Mouse (Mus musculus): ENCODE results near the gene Kcnj4. TPM values are rescaled to one million over a fixed set of nuclear protein-coding genes. Genes with fewer than 3 reads are reported as not detected.
A peak's percentile ranks its signal among the peaks of the same experiment; 100 is the strongest.

The Kcnj4 gene
- polyA plus RNA-seq, 1 experiment from 2014 or later: not detected

GRCm38 (mm10) chr15:79505616-79506283, 709 bp upstream of the Kcnj4 start:
- DNase-seq (peak; percentile 87), ATAC-seq (ENCODE audit: low FRiP score, low TSS enrichment) (peak; percentile 51)
- H3K9me3 ChIP-seq (ENCODE audit: control insufficient read depth, low read length): no peaks in the 10 kb centered on the region
- no peak overlapping the region for H3K27ac ChIP-seq (replicated peaks; ENCODE audit: low read depth, low read length)
- peak overlapping the region; percentile 99 for H3K4me2 ChIP-seq (ENCODE audit: low read length)
- under 1% methylated on average over 64 of the region's 71 CpGs for WGBS
- no peaks in the 10 kb centered on the region for H3K36me3 ChIP-seq (ENCODE audit: control insufficient read depth, insufficient read depth, low read length)
- H3K27me3 ChIP-seq (ENCODE audit: control insufficient read depth, insufficient read depth, low read length): peaks cover 65% of the 10 kb centered on the region
- peaks cover 18% of the 10 kb centered on the region for H3K4me1 ChIP-seq (ENCODE audit: control insufficient read depth, insufficient read depth, low read length)
- peak overlapping the region; percentile 53 for H3K4me3 ChIP-seq (replicated peaks; ENCODE audit: low read depth, low read length)
- H3K9ac ChIP-seq (replicated peaks; ENCODE audit: low read length): peak overlapping the region; percentile 39

- H3K27me3 ChIP-seq (ENCODE audit: control insufficient read depth, insufficient read depth, low read length): peaks cover 54% of the 10 kb centered on the region
- H3K4me2 ChIP-seq (ENCODE audit: low read length): no peak overlapping the region
- peaks cover 18% of the 10 kb centered on the region for H3K4me1 ChIP-seq (ENCODE audit: control insufficient read depth, insufficient read depth, low read length)
- H3K9ac ChIP-seq (replicated peaks; ENCODE audit: low read length): no peak overlapping the region
- no peak overlapping the region for H3K4me3 ChIP-seq (replicated peaks; ENCODE audit: low read depth, low read length)
- no peaks in the 10 kb centered on the region for H3K36me3 ChIP-seq (ENCODE audit: control insufficient read depth, insufficient read depth, low read length)
- no peaks in the 10 kb centered on the region for H3K9me3 ChIP-seq (ENCODE audit: control insufficient read depth, low read length)
- no peak overlapping the region for H3K27ac ChIP-seq (replicated peaks; ENCODE audit: low read depth, low read length)
- WGBS: 68% methylated on average over 5 of the region's 5 CpGs
- ATAC-seq (ENCODE audit: low FRiP score, low TSS enrichment) (no peak), DNase-seq (no peak)
Observed at GRCm38 (mm10) chr15:79503438-79503837, 1.6 kb downstream of the Kcnj4 start.

GRCm38 (mm10) chr15:79502891-79503341, 2.1 kb downstream of the Kcnj4 start:
- H3K27me3 ChIP-seq (ENCODE audit: control insufficient read depth, insufficient read depth, low read length): peaks cover 48% of the 10 kb centered on the region
- 20% methylated on average over 18 of the region's 18 CpGs for WGBS

DNA sequence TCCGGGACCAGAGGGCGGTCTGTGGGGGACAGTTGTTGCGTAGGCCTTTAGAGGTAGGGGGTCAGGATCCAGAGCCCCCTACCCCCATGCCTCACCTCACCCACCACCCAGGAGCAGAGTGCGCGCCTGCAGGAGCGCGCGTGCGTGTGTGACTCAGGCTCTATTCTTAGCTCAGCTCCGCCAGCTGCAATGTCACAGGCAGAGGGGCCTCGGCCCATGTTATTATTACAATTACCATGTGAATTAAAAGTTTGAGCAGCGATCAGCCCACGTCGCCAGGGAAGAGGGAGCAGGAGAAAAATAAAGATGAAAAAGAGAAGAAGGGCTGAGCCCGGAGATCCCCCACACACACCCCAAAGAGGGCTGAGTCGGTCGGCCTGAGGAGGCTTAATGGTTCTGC, 4.9 kb downstream of the Kcnj4 start:
- 67% methylated on average over 17 of the region's 17 CpGs for WGBS

More at GRCm38 (mm10) chr15:79502891-79503341, 2.1 kb downstream of the Kcnj4 start:
- Histone ChIP-seq H3K9me3 (ENCODE audit: control insufficient read depth, low read length) (no peaks in the 10 kb centered on the region), H3K27ac (replicated peaks; ENCODE audit: low read depth, low read length) (no peak overlapping the region), H3K4me1 (ENCODE audit: control insufficient read depth, insufficient read depth, low read length) (peaks cover 18% of the 10 kb centered on the region), H3K4me3 (replicated peaks; ENCODE audit: low read depth, low read length) (no peak overlapping the region), H3K4me2 (ENCODE audit: low read length) (no peak overlapping the region), H3K9ac (replicated peaks; ENCODE audit: low read length) (no peak overlapping the region), H3K36me3 (ENCODE audit: control insufficient read depth, insufficient read depth, low read length) (no peaks in the 10 kb centered on the region)
- no peak for ATAC-seq (ENCODE audit: low FRiP score, low TSS enrichment)
- DNase-seq: no peak

GRCm38 (mm10) chr15:79493527-79493926, 11.5 kb downstream of the Kcnj4 start:
- ATAC-seq (ENCODE audit: low FRiP score, low TSS enrichment): no peak
- H3K27me3 ChIP-seq (ENCODE audit: control insufficient read depth, insufficient read depth, low read length): no peaks in the 10 kb centered on the region
- no peak overlapping the region for H3K27ac ChIP-seq (replicated peaks; ENCODE audit: low read depth, low read length)
- DNase-seq: no peak
- WGBS: 53% methylated on average over 18 of the region's 18 CpGs
- no peak overlapping the region for H3K4me2 ChIP-seq (ENCODE audit: low read length)
- no peak overlapping the region for H3K4me3 ChIP-seq (replicated peaks; ENCODE audit: low read depth, low read length)
- H3K9me3 ChIP-seq (ENCODE audit: control insufficient read depth, low read length): no peaks in the 10 kb centered on the region
- no peak overlapping the region for H3K9ac ChIP-seq (replicated peaks; ENCODE audit: low read length)
- H3K4me1 ChIP-seq (ENCODE audit: control insufficient read depth, insufficient read depth, low read length): no peaks in the 10 kb centered on the region
- no peaks in the 10 kb centered on the region for H3K36me3 ChIP-seq (ENCODE audit: control insufficient read depth, insufficient read depth, low read length)

More for the DNA sequence above, 4.9 kb downstream of the Kcnj4 start:
- Histone ChIP-seq H3K27me3 (ENCODE audit: control insufficient read depth, insufficient read depth, low read length) (peaks cover 23% of the 10 kb centered on the region), H3K4me2 (ENCODE audit: low read length) (no peak overlapping the region), H3K9ac (replicated peaks; ENCODE audit: low read length) (no peak overlapping the region), H3K4me3 (replicated peaks; ENCODE audit: low read depth, low read length) (no peak overlapping the region), H3K9me3 (ENCODE audit: control insufficient read depth, low read length) (no peaks in the 10 kb centered on the region), H3K27ac (replicated peaks; ENCODE audit: low read depth, low read length) (no peak overlapping the region), H3K4me1 (ENCODE audit: control insufficient read depth, insufficient read depth, low read length) (peaks cover 6% of the 10 kb centered on the region; the same call in 1 of the 2 replicates), H3K36me3 (ENCODE audit: control insufficient read depth, insufficient read depth, low read length) (no peaks in the 10 kb centered on the region)
- DNase-seq (no peak), ATAC-seq (ENCODE audit: low FRiP score, low TSS enrichment) (no peak)

GRCm38 (mm10) chr15:79489463-79489862, 15.6 kb downstream of the Kcnj4 start:
- H3K27me3 ChIP-seq (ENCODE audit: control insufficient read depth, insufficient read depth, low read length): no peaks in the 10 kb centered on the region
- WGBS: 74% methylated on average over 11 of the region's 11 CpGs
- H3K4me1 ChIP-seq (ENCODE audit: control insufficient read depth, insufficient read depth, low read length): no peaks in the 10 kb centered on the region
- no peak for DNase-seq
- H3K9ac ChIP-seq (replicated peaks; ENCODE audit: low read length): no peak overlapping the region
- no peaks in the 10 kb centered on the region for H3K9me3 ChIP-seq (ENCODE audit: control insufficient read depth, low read length)
- no peak overlapping the region for H3K4me2 ChIP-seq (ENCODE audit: low read length)
- no peak overlapping the region for H3K4me3 ChIP-seq (replicated peaks; ENCODE audit: low read depth, low read length)
- H3K36me3 ChIP-seq (ENCODE audit: control insufficient read depth, insufficient read depth, low read length): no peaks in the 10 kb centered on the region
- no peak overlapping the region for H3K27ac ChIP-seq (replicated peaks; ENCODE audit: low read depth, low read length)
- no peak for ATAC-seq (ENCODE audit: low FRiP score, low TSS enrichment)

DNA sequence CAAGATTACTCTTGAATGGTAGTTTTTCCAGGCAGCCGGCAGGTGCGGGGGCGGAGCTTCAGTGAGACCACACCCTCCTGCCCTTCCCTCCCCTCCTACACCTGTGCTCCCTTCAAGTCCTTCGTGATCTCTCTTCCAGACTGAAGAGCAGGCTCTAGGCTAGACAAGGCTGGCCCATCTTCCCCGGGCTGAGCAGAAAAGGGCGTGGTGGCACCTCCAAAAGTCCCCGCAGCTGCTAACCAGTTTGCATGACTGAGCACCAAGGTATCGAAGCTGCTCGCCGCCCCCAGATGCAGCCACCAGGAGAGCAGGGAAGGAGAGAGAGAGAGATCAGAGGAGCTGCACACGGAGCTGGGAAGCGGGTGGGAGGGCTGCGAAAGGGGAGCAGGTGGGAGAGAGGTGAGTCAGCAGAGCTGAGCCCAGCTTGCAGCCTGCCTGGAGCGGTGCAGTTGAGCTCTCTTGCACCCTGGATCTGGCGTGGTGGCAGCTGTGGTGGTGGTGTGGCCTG, 23.8 kb downstream of the Kcnj4 start:
- Histone ChIP-seq H3K4me3 (replicated peaks; ENCODE audit: low read depth, low read length) (no peak overlapping the region), H3K27me3 (ENCODE audit: control insufficient read depth, insufficient read depth, low read length) (no peaks in the 10 kb centered on the region), H3K4me1 (ENCODE audit: control insufficient read depth, insufficient read depth, low read length) (no peaks in the 10 kb centered on the region), H3K27ac (replicated peaks; ENCODE audit: low read depth, low read length) (no peak overlapping the region), H3K9ac (replicated peaks; ENCODE audit: low read length) (no peak overlapping the region), H3K4me2 (ENCODE audit: low read length) (no peak overlapping the region), H3K9me3 (ENCODE audit: control insufficient read depth, low read length) (no peaks in the 10 kb centered on the region), H3K36me3 (ENCODE audit: control insufficient read depth, insufficient read depth, low read length) (no peaks in the 10 kb centered on the region)
- DNase-seq (no peak), ATAC-seq (ENCODE audit: low FRiP score, low TSS enrichment) (no peak)
- 10% methylated on average over 15 of the region's 15 CpGs for WGBS

- no peak overlapping the region for H3K27ac ChIP-seq (replicated peaks; ENCODE audit: low read depth, low read length)
- H3K9ac ChIP-seq (replicated peaks; ENCODE audit: low read length): no peak overlapping the region
- no peak for DNase-seq
- no peaks in the 10 kb centered on the region for H3K36me3 ChIP-seq (ENCODE audit: control insufficient read depth, insufficient read depth, low read length)
- no peak overlapping the region for H3K4me3 ChIP-seq (replicated peaks; ENCODE audit: low read depth, low read length)
- 60% methylated on average over 6 of the region's 6 CpGs for WGBS
- no peak for ATAC-seq (ENCODE audit: low FRiP score, low TSS enrichment)
- no peaks in the 10 kb centered on the region for H3K4me1 ChIP-seq (ENCODE audit: control insufficient read depth, insufficient read depth, low read length)
- H3K4me2 ChIP-seq (ENCODE audit: low read length): no peak overlapping the region
- H3K27me3 ChIP-seq (ENCODE audit: control insufficient read depth, insufficient read depth, low read length): no peaks in the 10 kb centered on the region
- H3K9me3 ChIP-seq (ENCODE audit: control insufficient read depth, low read length): no peaks in the 10 kb centered on the region
Observed at GRCm38 (mm10) chr15:79477227-79477626, 27.8 kb downstream of the Kcnj4 start.
